Mouse (Mus musculus): ENCODE measurements around the gene Rabggtb.
A peak's percentile ranks its signal among the peaks of the same experiment; 100 is the strongest.
"Not testable (repeated sequence)": the region's sequence is repeated elsewhere in the genome, so short reads cannot be mapped to it uniquely, and the experiment has no call there.

Gene Rabggtb

GRCm38 (mm10) chr3:153867149-153868136 is 45.4 kb downstream of the Rabggtb start:
- peak; percentile 82 for ATAC-seq (ENCODE audit: insufficient number of reproducible peaks, low FRiP score, low TSS enrichment)

DNA sequence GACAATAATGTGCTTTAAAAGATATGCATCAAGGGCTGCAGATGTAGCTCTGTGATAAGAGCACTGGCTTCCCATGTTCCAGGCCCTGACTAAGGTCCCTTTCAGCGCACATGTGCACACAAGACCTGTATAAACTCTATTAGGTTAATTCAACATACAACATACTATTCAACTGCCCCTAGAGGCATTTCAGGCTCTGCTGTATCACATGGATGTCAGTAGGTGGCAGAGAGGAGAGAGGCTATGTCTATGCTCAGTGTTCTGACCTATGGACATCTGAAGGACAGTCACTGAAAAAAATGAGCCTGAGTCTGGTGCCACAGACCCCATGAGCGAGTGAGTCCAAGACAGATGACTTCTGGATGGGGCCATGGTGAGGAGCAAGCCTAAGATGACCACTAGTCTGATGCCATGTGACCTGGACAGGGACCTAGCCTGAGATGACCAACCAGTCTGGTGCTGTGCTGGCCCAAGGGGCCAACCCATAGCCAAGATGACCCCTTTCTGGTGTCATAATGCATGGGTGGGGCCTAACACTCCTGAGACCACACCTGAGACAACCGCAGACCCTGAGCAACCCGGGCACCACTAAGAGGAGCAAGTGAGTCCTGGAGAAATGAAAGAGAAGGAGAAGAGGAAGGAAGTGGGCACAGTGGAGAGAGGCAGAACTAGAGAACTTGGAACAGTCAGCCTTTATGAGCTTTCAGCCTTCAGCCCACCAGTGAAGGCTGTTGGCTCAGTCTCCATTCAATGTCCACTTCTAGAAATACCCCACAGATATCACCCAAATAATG is 48.0 kb downstream of the Rabggtb start:
- no peak for ATAC-seq (ENCODE audit: insufficient number of reproducible peaks, low FRiP score, low TSS enrichment)

GRCm38 (mm10) chr3:153863816-153864215 is 49.0 kb downstream of the Rabggtb start:
- no peak for ATAC-seq (ENCODE audit: insufficient number of reproducible peaks, low FRiP score, low TSS enrichment)

- not testable (repeated sequence) for ATAC-seq (ENCODE audit: insufficient number of reproducible peaks, low FRiP score, low TSS enrichment)
Measured at GRCm38 (mm10) chr3:153860392-153860791, 52.4 kb downstream of the Rabggtb start.

DNA sequence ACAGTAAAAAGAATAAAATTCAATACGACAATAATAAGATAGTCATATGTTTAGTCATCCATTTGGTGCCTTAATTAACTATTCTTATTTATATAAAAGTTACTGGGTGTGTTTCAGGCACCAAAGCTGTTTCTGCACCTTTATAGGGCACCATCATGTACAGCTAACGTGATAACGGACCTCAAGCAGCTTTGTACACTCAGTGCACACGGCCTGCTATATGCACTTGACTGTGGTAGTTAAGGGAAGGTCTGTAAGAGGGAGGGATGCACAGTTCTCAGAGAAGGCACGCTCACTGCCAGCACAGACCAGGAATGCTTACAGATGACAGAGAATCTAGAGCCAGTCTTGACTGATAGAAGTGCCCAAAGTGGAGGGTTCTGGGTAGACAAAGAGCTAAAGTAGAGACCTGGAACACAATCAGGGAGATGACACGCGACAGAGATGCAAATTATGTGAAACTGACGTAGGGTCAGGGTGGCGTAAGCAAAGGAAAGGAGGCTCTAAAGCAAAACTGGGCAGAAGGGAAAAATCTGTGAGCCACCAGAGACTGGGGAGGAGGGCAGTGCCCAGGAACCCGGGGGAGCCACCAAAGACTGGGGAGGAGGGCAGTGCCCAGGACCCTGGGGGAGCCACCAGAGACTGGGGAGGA is 54.3 kb downstream of the Rabggtb start:
- ATAC-seq (ENCODE audit: insufficient number of reproducible peaks, low FRiP score, low TSS enrichment), result no peak

Measured in cerebellum, adult (tissue).